Mouse (Mus musculus) heart, embryonic 14.5 days (tissue): ENCODE data around the gene Zfp934. TPM values are rescaled to one million over a fixed set of nuclear protein-coding genes. Genes with fewer than 3 reads are reported as not detected.
A peak's percentile ranks its signal among the peaks of the same experiment; 100 is the strongest.
"Not testable (repeated sequence)": the region's sequence is repeated elsewhere in the genome, so short reads cannot be mapped to it uniquely, and the experiment has no call there.

Experiments used
- ATAC-seq: fragments of 200-750 bp; cut with Nextera tagmentation; 2 replicates; pipeline ENCODE4 v1.8.0; 2017; ENCODE audit warnings: low read depth, moderate TSS enrichment; ENCODE audit not compliant: insufficient number of reproducible peaks, insufficient read depth, low FRiP score
- H3K27ac ChIP-seq, 2 experiments: fragments of 200-500 bp in 1 of 2; fragments of 300-500 bp in 1 of 2; sonication (generic) in 1 of 2; replicated peaks in 1 of 2; 2 replicates each; pipeline ENCODE4 v1.5.1; 2012 to 2014; ENCODE audit warnings: low read depth in 2 of 2, low read length in 2 of 2, control low read depth in 1 of 2, mild to moderate bottlenecking in 1 of 2, mixed read lengths in 1 of 2; ENCODE audit not compliant: control insufficient read depth in 1 of 2, insufficient read depth in 1 of 2
- H3K27me3 ChIP-seq: fragments of 300-500 bp; sonication (generic); 2 replicates; pipeline ENCODE4 v1.6.1; 2014; ENCODE audit warnings: mild to moderate bottlenecking, low read length, control low read depth; ENCODE audit not compliant: control insufficient read depth, insufficient read depth
- H3K36me3 ChIP-seq: fragments of 300-500 bp; sonication (generic); 2 replicates; pipeline ENCODE4 v1.6.1; 2014; ENCODE audit warnings: mild to moderate bottlenecking, control low read depth, low read length, mixed read lengths; ENCODE audit not compliant: control insufficient read depth, insufficient read depth
- H3K4me1 ChIP-seq, 2 experiments: fragments of 200-500 bp in 1 of 2; fragments of 300-500 bp in 1 of 2; sonication (generic) in 1 of 2; 2 replicates each; pipeline ENCODE4 v1.6.1; 2012 to 2014; ENCODE audit warnings: low read length in 2 of 2, control low read depth in 1 of 2, mixed read lengths in 1 of 2; ENCODE audit not compliant: control insufficient read depth in 2 of 2, insufficient read depth in 2 of 2
- H3K4me2 ChIP-seq: fragments of 300-500 bp; sonication (generic); 2 replicates; pipeline ENCODE4 v1.6.1; 2014; ENCODE audit warnings: mild to moderate bottlenecking, low read length
- H3K4me3 ChIP-seq, 2 experiments: fragments of 200-500 bp in 1 of 2; fragments of 300-500 bp in 1 of 2; sonication (generic) in 1 of 2; 2 replicates each; pipeline ENCODE4 v1.5.1; 2012 to 2014; ENCODE audit warnings: low read length in 2 of 2, mild to moderate bottlenecking in 2 of 2, control low read depth in 1 of 2, low read depth in 1 of 2, moderate library complexity in 1 of 2; ENCODE audit not compliant: control insufficient read depth in 1 of 2, insufficient read depth in 1 of 2
- H3K9ac ChIP-seq: fragments of 300-500 bp; sonication (generic); 2 replicates; pipeline ENCODE4 v1.6.1; 2014; ENCODE audit warnings: mild to moderate bottlenecking, low read length
- H3K9me3 ChIP-seq: fragments of 300-500 bp; sonication (generic); 2 replicates; pipeline ENCODE4 v1.6.1; 2016; ENCODE audit warnings: low read length, control low read depth; ENCODE audit not compliant: control insufficient read depth
- WGBS: fragments of 180-500 bp; shearing (Covaris S2); extraction: QIAGEN DNeasy Blood & Tissue Kit; methylation state at CpG from one replicate; pipeline ENCODE4 v1.1.7; 2014; 5-methylcytosine and 5-hydroxymethylcytosine counted together
- polyA plus RNA-seq: library from polyadenylated mRNA; unstranded; fragments of >200 nt; fragmentation: Nextera tagmentation; extraction: Ambion mirVana; gene quantifications from 2 replicates; pipeline ENCODE4 v1.2.1, GENCODE M21; 2014

Zfp934 gene
- polyA plus RNA-seq = 13.8 and 14.3 TPM in 2 replicates

DNA sequence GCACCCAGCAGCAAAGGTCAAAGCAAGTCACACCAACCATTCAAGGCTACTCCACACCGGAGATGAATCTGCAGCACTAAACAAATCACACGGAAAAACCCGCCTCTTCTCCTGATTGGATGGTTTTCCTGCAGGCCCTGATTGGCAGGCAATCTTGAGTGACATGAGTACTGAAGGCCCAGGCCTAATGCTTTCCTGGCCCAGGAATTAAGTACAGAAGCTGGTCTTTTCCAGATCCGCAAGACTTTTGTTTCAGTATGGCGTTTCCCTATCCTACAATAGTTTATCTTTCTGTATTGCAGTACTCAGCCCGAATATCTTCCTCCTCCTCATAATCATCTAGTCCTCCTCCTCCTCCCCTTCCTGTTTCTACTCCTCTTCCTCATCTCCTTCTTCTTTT, at the start of gene Zfp934:
Gene Zfp934 (minus strand): TSS at position 101 of the 400 bp plus-strand sequence.
- H3K9me3 ChIP-seq, H3K4me3 ChIP-seq, H3K4me2 ChIP-seq, H3K27ac ChIP-seq, H3K9ac ChIP-seq, H3K4me1 ChIP-seq, H3K27me3 ChIP-seq, ATAC-seq, H3K36me3 ChIP-seq: not testable (repeated sequence)
- WGBS = 78% methylated on average over 2 of the region's 6 CpGs

DNA sequence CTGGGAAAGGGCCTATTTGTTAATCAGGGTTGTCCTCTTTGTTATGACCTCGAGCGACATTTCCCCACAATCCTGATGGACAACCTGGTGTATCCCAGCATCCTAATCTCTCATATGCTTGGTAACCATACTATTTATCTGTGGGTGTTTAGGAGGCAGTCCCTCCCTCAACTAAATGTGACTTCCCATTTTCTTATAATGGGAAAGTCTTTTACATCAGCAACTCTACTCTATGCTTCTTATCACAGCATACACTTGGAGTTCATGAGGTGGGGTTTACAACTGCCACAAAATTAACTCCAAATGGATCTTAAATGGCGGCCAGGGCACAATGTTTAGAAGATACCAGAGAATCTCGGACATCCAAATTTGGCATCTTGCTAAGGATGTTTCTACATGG, 46.5 kb upstream of the Zfp934 start:
- 82% methylated on average over 4 of the region's 4 CpGs for WGBS
- not testable (repeated sequence) for H3K4me2 ChIP-seq, H3K9ac ChIP-seq, ATAC-seq, H3K27me3 ChIP-seq, H3K9me3 ChIP-seq, H3K27ac ChIP-seq, H3K4me1 ChIP-seq, H3K36me3 ChIP-seq, H3K4me3 ChIP-seq

DNA sequence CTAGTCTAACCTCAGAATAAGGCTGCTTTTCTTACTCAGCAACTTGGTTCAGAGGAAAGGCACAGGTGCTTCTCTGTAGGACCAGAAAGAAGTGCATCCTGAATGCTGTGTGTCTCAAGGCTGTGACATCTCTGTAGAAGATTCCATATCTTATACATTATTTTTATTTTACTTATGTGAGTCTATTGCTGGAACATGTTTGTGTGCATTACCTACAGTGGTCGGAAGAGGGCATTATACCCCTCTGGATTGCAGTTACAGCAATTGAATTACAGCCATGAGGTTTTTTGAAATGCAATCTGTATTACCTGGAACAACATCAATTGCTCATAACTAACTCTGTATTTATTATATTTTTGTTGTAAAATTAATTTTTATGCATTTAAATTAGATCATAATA, 9.3 kb downstream of the Zfp934 start:
- not testable (repeated sequence) for H3K27me3 ChIP-seq, H3K4me3 ChIP-seq, H3K4me1 ChIP-seq, H3K9me3 ChIP-seq, ATAC-seq, H3K9ac ChIP-seq, H3K4me2 ChIP-seq, H3K36me3 ChIP-seq, H3K27ac ChIP-seq
- WGBS = 29% methylated on average over 1 of the region's 1 CpGs

DNA sequence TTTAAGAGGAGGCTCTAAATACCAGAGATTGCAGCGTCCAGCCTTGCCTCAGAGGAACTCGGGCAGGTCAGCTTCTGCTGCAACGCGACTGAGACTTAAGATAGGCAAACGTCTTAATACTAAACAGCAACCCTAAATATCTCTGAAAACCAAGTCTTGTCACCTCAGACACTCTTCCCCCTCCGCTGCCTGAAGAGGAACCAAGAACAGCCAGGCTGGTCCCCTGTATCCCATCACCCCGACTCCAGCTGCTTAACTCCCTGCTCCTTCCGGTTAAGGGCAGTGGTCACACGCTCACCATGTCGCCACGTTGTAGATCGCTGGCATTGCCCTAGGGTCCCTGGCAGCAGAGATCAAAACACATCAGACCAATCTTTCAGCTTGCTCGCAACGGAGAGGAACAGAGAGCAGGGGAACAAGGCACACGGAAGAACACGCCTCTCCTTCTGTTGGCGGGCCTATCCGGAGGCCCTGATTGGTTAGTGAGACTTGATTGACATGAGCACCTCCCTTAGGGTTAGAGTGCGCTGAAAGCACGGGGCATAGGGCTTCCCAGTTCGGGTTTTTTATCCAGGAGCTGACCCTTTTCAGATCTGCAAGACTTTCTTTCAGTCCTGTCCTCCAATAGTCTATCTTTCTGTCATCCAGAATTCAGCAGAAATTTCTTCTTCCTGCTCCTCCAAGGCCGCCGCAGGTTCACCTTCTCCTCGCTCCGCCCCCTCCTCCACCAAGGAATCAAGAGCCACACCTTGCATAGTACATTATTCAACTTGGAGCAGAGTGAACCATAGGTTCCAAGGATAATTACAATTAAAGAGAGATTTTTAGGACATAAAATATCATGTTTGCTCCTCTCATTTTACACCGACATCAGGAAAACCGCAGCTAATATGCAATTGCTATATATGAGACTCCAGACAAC, 12.5 kb downstream of the Zfp934 start, which contains the start of gene Zfp935:
Gene Zfp935 (minus strand): TSS at position 323 of the 922 bp plus-strand sequence.
- Histone ChIP-seq H3K27ac (peak within 1 kb of the TSS in 1 of 2 experiments; percentile 33; a peak in 1 of 4 replicates), H3K4me3 (peak within 1 kb of the TSS; percentile 47 to 65), H3K9ac (peak within 1 kb of the TSS; percentile 66), H3K4me2 (peak within 1 kb of the TSS; percentile 47)
- ATAC-seq, H3K4me1 ChIP-seq, H3K36me3 ChIP-seq, H3K9me3 ChIP-seq, H3K27me3 ChIP-seq: not testable (repeated sequence)
- WGBS = 3% methylated on average over 25 of the region's 27 CpGs

DNA sequence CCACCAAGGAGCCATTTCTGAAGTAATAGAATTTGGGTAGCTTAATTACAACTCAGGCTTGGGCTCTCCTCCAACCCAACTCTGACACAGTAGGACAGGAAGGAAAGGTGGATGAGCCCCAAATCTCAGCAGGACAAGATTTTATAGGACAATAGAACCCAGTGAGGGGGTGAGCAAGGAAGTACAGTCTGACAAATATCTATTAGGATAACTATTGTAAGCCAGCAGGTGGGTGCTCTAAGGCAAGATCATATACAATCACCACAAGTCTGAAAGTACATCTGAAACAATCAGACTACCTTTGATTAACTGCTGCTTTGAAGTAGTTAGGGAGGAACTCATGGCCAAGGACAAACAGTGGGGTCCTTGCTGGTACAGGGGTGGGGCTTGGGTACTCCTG, 40.9 kb downstream of the Zfp934 start:
- not testable (repeated sequence) for H3K4me1 ChIP-seq, H3K27ac ChIP-seq, H3K36me3 ChIP-seq, H3K9ac ChIP-seq, H3K4me2 ChIP-seq, H3K9me3 ChIP-seq, ATAC-seq, H3K27me3 ChIP-seq, H3K4me3 ChIP-seq

DNA sequence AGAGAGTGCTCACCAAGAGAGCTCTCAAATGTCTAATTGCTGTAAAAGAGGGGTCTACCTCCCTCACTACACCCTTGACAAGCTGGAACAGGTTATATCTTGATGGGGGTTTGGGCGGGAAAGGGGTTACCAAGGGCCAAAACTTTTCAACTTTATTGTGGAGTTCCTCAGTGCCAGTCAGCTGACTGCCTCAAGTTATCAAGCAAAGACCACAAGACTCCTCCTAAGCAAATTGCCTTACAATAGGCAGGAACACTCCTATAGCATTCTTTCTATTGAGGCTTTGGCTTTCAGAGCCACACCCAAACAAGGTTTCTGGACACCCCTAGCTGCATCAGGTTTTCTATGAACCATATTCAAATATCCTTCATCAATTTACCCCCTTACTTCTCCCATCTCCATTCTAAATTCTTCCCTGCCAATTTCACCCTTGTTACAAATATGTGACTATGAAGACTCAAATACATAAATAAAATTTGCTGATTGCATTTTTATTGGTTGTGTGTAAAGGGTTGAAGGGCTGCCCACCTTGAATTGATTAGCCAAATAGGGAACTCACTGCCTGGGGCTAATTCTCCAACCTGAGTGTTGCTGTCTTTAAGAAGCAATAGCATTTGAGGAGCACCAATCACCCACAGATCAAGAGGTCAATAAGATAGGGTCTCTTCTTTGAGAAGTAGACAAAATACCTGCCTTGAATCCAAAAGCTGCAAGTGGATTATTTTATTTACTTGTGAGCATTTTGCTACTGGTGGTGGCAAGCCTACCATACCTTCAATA, 60.2 kb downstream of the Zfp934 start:
- H3K4me3 ChIP-seq, H3K9me3 ChIP-seq, H3K36me3 ChIP-seq, H3K4me2 ChIP-seq, H3K9ac ChIP-seq, H3K27ac ChIP-seq, H3K27me3 ChIP-seq, H3K4me1 ChIP-seq, ATAC-seq: not testable (repeated sequence)
- WGBS = 86% methylated on average over 1 of the region's 1 CpGs

DNA sequence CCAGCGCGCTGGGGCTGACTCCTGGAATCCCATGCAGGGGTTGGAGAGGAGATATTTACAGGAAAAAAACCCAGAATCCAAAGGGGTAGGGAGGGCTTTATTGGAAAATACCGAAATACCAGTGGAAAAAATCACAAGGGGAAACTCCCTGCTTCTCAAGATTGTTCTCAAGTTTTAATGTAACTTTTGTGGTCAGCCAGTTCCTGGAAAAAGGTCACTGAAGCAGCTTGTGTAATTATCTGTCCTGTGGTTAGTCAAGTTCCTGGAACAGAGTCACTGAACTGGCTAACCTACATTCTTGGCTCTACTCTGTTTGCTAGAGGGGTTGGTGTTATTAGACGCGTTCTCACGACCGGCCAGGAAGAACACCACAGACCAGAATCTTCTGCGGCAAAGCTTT, 98.3 kb downstream of the Zfp934 start:
- not testable (repeated sequence) for ATAC-seq, H3K27me3 ChIP-seq
- 88% methylated on average over 8 of the region's 8 CpGs for WGBS

More for the DNA sequence above, 98.3 kb downstream of the Zfp934 start:
- H3K9me3 ChIP-seq, H3K9ac ChIP-seq, H3K4me3 ChIP-seq, H3K4me1 ChIP-seq, H3K36me3 ChIP-seq, H3K4me2 ChIP-seq, H3K27ac ChIP-seq: not testable (repeated sequence)
